Mouse (Mus musculus): ENCODE results near the gene Cdk5r2. TPM values are rescaled to one million over a fixed set of nuclear protein-coding genes. Genes with fewer than 3 reads are reported as not detected.

Cdk5r2 gene
- total and polyA plus RNA-seq, 2 experiments from 2014 or later, result 9.7 to 27.2 TPM

GRCm38 (mm10) chr1:74858171-74858719 lies 3.5 kb downstream of the Cdk5r2 start:
- under 1% methylated on average over 29 of the region's 29 CpGs for WGBS
- peaks cover 6% of the 10 kb centered on the region for H3K27me3 ChIP-seq (ENCODE audit: insufficient read depth, low read length)
- H3K4me3 ChIP-seq (ENCODE audit: low read depth, low read length), result peak overlapping the region; percentile 79
- ATAC-seq (peak; percentile 74), DNase-seq (peak; percentile 94)
- no peak for TF ChIP-seq CTCF (IDR thresholded peaks at IDR 0.05; ENCODE audit: low read depth)
- H3K27ac ChIP-seq (ENCODE audit: low read depth, low read length), result peak overlapping the region; percentile 24
- peaks cover 18% of the 10 kb centered on the region for H3K4me1 ChIP-seq (ENCODE audit: insufficient read depth)
- H3K9me3 ChIP-seq (ENCODE audit: low read length), result no peaks in the 10 kb centered on the region
- peak overlapping the region; percentile 68 for H3K4me2 ChIP-seq (ENCODE audit: low read depth)
- H3K9ac ChIP-seq, result peak overlapping the region; percentile 52
- no peaks in the 10 kb centered on the region for H3K36me3 ChIP-seq (ENCODE audit: insufficient read depth)

GRCm38 (mm10) chr1:74858805-74859204 lies 4.1 kb downstream of the Cdk5r2 start:
- 0 out of 2 replicates have a peak overlapping the region, but pooled peaks have one; percentile 24 for H3K27ac ChIP-seq (ENCODE audit: low read depth, low read length)
- 3% methylated on average over 16 of the region's 16 CpGs for WGBS
- no peaks in the 10 kb centered on the region for H3K36me3 ChIP-seq (ENCODE audit: insufficient read depth)
- H3K4me1 ChIP-seq (ENCODE audit: insufficient read depth), result peaks cover 18% of the 10 kb centered on the region
- peak overlapping the region; percentile 79 for H3K4me3 ChIP-seq (ENCODE audit: low read depth, low read length)
- DNase-seq (no peak), ATAC-seq (no peak)
- H3K27me3 ChIP-seq (ENCODE audit: insufficient read depth, low read length), result peaks cover 6% of the 10 kb centered on the region
- H3K9me3 ChIP-seq (ENCODE audit: low read length), result no peaks in the 10 kb centered on the region
- no peak for TF ChIP-seq CTCF (IDR thresholded peaks at IDR 0.05; ENCODE audit: low read depth)
- H3K9ac ChIP-seq, result peak overlapping the region; percentile 52
- H3K4me2 ChIP-seq (ENCODE audit: low read depth), result peak overlapping the region; percentile 68

GRCm38 (mm10) chr1:74859223-74859984 lies 4.7 kb downstream of the Cdk5r2 start:
- peaks cover 15% of the 10 kb centered on the region for H3K4me1 ChIP-seq (ENCODE audit: insufficient read depth)
- DNase-seq (peak; percentile 53), ATAC-seq (no peak)
- H3K4me3 ChIP-seq (ENCODE audit: low read depth, low read length), result peak overlapping the region; percentile 79
- 46% methylated on average over 6 of the region's 6 CpGs for WGBS
- H3K9me3 ChIP-seq (ENCODE audit: low read length), result no peaks in the 10 kb centered on the region
- H3K27ac ChIP-seq (ENCODE audit: low read depth, low read length), result no peak overlapping the region
- H3K36me3 ChIP-seq (ENCODE audit: insufficient read depth), result no peaks in the 10 kb centered on the region
- H3K4me2 ChIP-seq (ENCODE audit: low read depth), result peak overlapping the region; percentile 68
- H3K27me3 ChIP-seq (ENCODE audit: insufficient read depth, low read length), result peaks cover 6% of the 10 kb centered on the region
- no peak for TF ChIP-seq CTCF (IDR thresholded peaks at IDR 0.05; ENCODE audit: low read depth)
- H3K9ac ChIP-seq, result peak overlapping the region; percentile 52

- no peak overlapping the region for H3K27ac ChIP-seq (ENCODE audit: low read depth, low read length)
- peak; percentile 39 for TF ChIP-seq CTCF (IDR thresholded peaks at IDR 0.05; ENCODE audit: low read depth)
- no peaks in the 10 kb centered on the region for H3K9me3 ChIP-seq (ENCODE audit: low read length)
- no peaks in the 10 kb centered on the region for H3K36me3 ChIP-seq (ENCODE audit: insufficient read depth)
- no peak overlapping the region for H3K9ac ChIP-seq
- no peak overlapping the region for H3K4me2 ChIP-seq (ENCODE audit: low read depth)
- no peak overlapping the region for H3K4me3 ChIP-seq (ENCODE audit: low read depth, low read length)
- peaks cover 6% of the 10 kb centered on the region for H3K27me3 ChIP-seq (ENCODE audit: insufficient read depth, low read length)
- no peak for ATAC-seq
- H3K4me1 ChIP-seq (ENCODE audit: insufficient read depth), result peaks cover 14% of the 10 kb centered on the region
- no peak for DNase-seq
Measured at GRCm38 (mm10) chr1:74861783-74862182, 7.0 kb downstream of the Cdk5r2 start.

- Histone ChIP-seq H3K4me1 (ENCODE audit: insufficient read depth) (no peaks in the 10 kb centered on the region), H3K9me3 (ENCODE audit: low read length) (no peaks in the 10 kb centered on the region), H3K4me2 (ENCODE audit: low read depth) (no peak overlapping the region), H3K27ac (ENCODE audit: low read depth, low read length) (no peak overlapping the region), H3K36me3 (ENCODE audit: insufficient read depth) (no peaks in the 10 kb centered on the region), H3K9ac (no peak overlapping the region), H3K27me3 (ENCODE audit: insufficient read depth, low read length) (peaks cover 3% of the 10 kb centered on the region; the same call in 1 of the 2 replicates), H3K4me3 (ENCODE audit: low read depth, low read length) (no peak overlapping the region)
- DNase-seq, result no peak
- WGBS, result 57% methylated on average over 2 of the region's 2 CpGs
- TF ChIP-seq CTCF (IDR thresholded peaks at IDR 0.05; ENCODE audit: low read depth), result no peak
- peak; percentile 32 for ATAC-seq
Measured at GRCm38 (mm10) chr1:74872218-74872617, 17.5 kb downstream of the Cdk5r2 start.

GRCm38 (mm10) chr1:74877199-74877598 lies 22.5 kb downstream of the Cdk5r2 start:
- H3K27ac ChIP-seq (ENCODE audit: low read depth, low read length), result no peak overlapping the region

GRCm38 (mm10) chr1:74880785-74881360 lies 26.1 kb downstream of the Cdk5r2 start:
- peaks cover 59% of the 10 kb centered on the region for H3K27me3 ChIP-seq (ENCODE audit: insufficient read depth, low read length)
- 1% methylated on average over 18 of the region's 18 CpGs for WGBS
- no peak overlapping the region for H3K4me2 ChIP-seq (ENCODE audit: low read depth)
- no peak overlapping the region for H3K4me3 ChIP-seq (ENCODE audit: low read depth, low read length)
- peaks cover 10% of the 10 kb centered on the region; the same call in 1 of the 2 replicates for H3K4me1 ChIP-seq (ENCODE audit: insufficient read depth)
- peak; percentile 95 for TF ChIP-seq CTCF (IDR thresholded peaks at IDR 0.05; ENCODE audit: low read depth)
- H3K27ac ChIP-seq (ENCODE audit: low read depth, low read length), result no peak overlapping the region
- no peaks in the 10 kb centered on the region for H3K36me3 ChIP-seq (ENCODE audit: insufficient read depth)
- no peaks in the 10 kb centered on the region for H3K9me3 ChIP-seq (ENCODE audit: low read length)
- no peak overlapping the region for H3K9ac ChIP-seq
- ATAC-seq (peak; percentile 55; the same call in 1 of the 2 replicates), DNase-seq (peak; percentile 81)

More at GRCm38 (mm10) chr1:74877199-74877598, 22.5 kb downstream of the Cdk5r2 start:
- no peaks in the 10 kb centered on the region for H3K36me3 ChIP-seq (ENCODE audit: insufficient read depth)
- no peaks in the 10 kb centered on the region for H3K9me3 ChIP-seq (ENCODE audit: low read length)
- no peak for DNase-seq
- TF ChIP-seq CTCF (IDR thresholded peaks at IDR 0.05; ENCODE audit: low read depth), result no peak
- 51% methylated on average over 3 of the region's 3 CpGs for WGBS
- H3K4me2 ChIP-seq (ENCODE audit: low read depth), result no peak overlapping the region
- H3K4me1 ChIP-seq (ENCODE audit: insufficient read depth), result peaks cover 3% of the 10 kb centered on the region; the same call in 1 of the 2 replicates
- peaks cover 37% of the 10 kb centered on the region for H3K27me3 ChIP-seq (ENCODE audit: insufficient read depth, low read length)
- no peak for ATAC-seq
- H3K4me3 ChIP-seq (ENCODE audit: low read depth, low read length), result no peak overlapping the region
- no peak overlapping the region for H3K9ac ChIP-seq

Measured in forebrain, postnatal 0 days (tissue).